Mouse (Mus musculus) left cerebral cortex, adult 8-10 months (tissue): ENCODE data around the gene Tas2r104. TPM values are rescaled to one million over a fixed set of nuclear protein-coding genes. Genes with fewer than 3 reads are reported as not detected.

ENCODE experiments used
- DNase-seq, 2 experiments: peaks; one replicate each; pipeline ENCODE4 v3.0.0; 2022; ENCODE audit warnings: low spot score in 2 of 2
- total RNA-seq, 4 experiments: library from RNA; stranded (reverse); gene quantifications; 2 replicates each; pipeline ENCODE4 v1.2.4; 2022

The Tas2r104 gene
- total RNA-seq, result not detected

DNA sequence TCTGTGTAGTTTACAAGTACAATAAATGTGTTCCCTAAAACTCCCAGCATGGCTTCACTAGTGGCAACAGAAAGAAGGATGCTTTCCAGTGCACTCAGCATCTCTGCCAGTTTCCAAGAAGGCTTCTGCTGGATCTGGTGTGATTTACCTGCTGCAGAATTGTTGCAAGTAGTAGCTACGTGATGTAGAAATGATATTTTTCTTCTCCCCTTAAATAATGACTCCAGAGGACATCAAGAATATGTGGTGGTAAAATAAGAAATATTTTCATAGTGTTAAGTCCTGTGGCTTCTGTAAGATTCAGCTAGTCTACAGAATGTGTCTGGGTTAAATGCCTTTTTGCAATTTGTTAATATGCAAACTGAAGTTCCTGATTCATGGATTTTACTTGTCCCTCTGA is at the start of gene Tas2r104:
TSS of gene Tas2r104 (minus strand) at position 101 of the 400 bp plus-strand sequence.
- no peak for DNase-seq

GRCm38 (mm10) chr6:131712803-131713202 is 27.3 kb upstream of the Tas2r104 start:
- no peak for DNase-seq

DNA sequence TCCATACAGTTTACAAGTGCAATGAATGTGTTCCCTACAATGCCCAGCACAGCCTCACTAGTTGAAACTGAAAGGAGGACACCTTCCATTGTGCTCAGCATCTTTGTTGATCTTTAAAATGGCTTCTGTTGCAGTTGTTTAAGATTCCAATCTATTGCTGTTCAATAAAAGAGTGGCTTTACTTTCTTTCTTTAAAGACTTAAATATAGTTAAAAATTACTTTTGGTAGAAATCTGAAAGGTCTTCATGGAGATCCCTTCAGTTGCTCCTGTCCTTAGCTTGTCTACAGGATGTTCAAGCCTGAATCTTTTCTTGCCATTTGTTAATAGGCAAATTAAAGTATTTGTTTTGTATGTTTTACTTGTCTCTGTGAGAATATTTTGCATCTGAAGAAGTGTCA is 4.4 kb upstream of the Tas2r104 start, which contains the start of gene Tas2r114:
TSS of gene Tas2r114 (minus strand) at position 101 of the 400 bp plus-strand sequence.
- DNase-seq, result no peak

DNA sequence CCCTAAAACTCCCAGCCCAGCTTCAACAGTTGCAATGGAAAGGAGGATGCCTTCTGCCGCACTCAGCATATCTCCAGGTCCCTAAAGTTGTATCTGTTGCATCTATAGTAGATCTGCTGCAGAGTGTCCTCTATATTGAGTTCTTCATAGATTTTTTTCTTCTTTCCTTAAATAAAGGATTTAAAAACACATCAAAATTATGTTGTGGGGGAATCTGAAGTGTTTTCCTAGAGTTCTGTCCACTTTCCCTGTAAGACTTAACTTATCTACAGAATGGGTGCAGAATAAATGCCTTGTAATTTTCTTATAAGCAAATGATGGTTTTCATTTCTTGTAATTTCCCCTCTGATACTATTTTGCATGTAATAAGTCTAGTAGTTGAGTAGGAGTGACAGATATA is 1.9 kb upstream of the Tas2r104 start, which contains the start of gene Tas2r105:
TSS of gene Tas2r105 (minus strand) at position 101 of the 400 bp plus-strand sequence.
- no peak for DNase-seq

DNA sequence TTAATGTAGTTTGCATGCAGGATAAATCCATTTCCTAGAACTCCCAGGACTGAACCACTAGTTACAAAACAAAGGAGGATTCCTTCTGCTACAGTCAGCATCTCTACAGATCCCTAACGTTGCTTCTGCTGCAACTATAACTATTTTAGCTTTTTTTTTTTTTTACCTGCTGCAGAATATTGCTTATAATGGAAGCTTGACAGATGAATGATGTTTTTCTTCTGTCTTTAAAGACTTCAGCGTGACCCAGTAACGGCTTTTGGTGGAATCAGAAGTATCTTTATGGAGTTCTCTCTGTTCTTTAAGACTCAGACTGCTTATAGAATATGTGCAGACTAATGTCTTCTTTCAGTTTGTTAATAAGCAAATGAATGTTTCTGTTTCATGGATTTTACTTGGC is 6.8 kb downstream of the Tas2r104 start, which contains the start of gene Tas2r106:
TSS of gene Tas2r106 (minus strand) at position 101 of the 400 bp plus-strand sequence.
- DNase-seq, result no peak

DNA sequence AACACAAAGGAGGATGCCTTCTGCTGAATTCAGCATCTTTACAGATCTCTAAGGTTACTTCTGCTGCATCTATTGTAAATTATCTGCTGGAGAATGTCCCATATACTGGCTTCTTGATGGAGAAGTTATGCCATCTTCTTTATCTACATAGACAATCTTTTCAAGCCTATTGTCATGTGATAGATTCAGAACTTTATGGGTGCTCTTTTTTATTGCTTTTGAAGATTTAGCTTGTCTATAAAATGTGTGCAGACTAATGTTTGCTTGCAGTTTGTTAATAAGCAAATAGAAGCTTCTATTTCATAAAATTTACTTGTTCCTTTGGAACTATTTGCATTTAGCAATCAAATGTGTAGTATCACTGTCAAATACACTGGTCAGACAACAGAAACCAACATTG is 25.5 kb downstream of the Tas2r104 start, which contains the start of gene Tas2r107:
TSS of gene Tas2r107 (minus strand) at position 101 of the 400 bp plus-strand sequence.
- DNase-seq, result no peak

Other genes with a start within 250 kb of the Tas2r104 start
- gene 5430401F13Rik, start 199.3 kb downstream of the Tas2r104 start, total RNA-seq, result not detected
- gene Gm6619, start 199.3 kb downstream of the Tas2r104 start, total RNA-seq, result not detected
- gene Tas2r130, start 54.8 kb downstream of the Tas2r104 start, total RNA-seq, result not detected
- gene Tas2r107, start 25.6 kb downstream of the Tas2r104 start, total RNA-seq, result not detected
- gene Tas2r106, start 6.9 kb downstream of the Tas2r104 start, total RNA-seq, result not detected
- not detected for gene Tas2r105, start 1.8 kb upstream of the Tas2r104 start, total RNA-seq
- gene Tas2r114, start 4.3 kb upstream of the Tas2r104 start, total RNA-seq, result not detected